Mouse (Mus musculus) midbrain, embryonic 13.5 days (tissue): Measurements from ENCODE around the gene Smad3. TPM values are rescaled to one million over a fixed set of nuclear protein-coding genes. Genes with fewer than 3 reads are reported as not detected.

Experiments
- ATAC-seq: fragments of 200-750 bp; cut with Nextera tagmentation; 2 replicates; pipeline ENCODE4 v1.8.0; 2017; ENCODE audit warnings: mild to moderate bottlenecking, moderate TSS enrichment, moderate library complexity
- H3K27ac ChIP-seq: fragments of 300-500 bp; sonication (generic); 2 replicates; pipeline ENCODE4 v1.5.1; 2015; ENCODE audit warnings: inconsistent platforms, mild to moderate bottlenecking, moderate library complexity
- H3K27me3 ChIP-seq: fragments of 300-500 bp; sonication (generic); 2 replicates; pipeline ENCODE4 v1.6.1; 2015; ENCODE audit warnings: mild to moderate bottlenecking, inconsistent platforms
- H3K36me3 ChIP-seq: fragments of 300-500 bp; sonication (generic); 2 replicates; pipeline ENCODE4 v1.6.1; 2015; ENCODE audit warnings: mild to moderate bottlenecking, inconsistent platforms
- H3K4me1 ChIP-seq: fragments of 300-500 bp; sonication (generic); replicated peaks from 2 replicates; pipeline ENCODE4 v1.6.1; 2015; ENCODE audit warnings: inconsistent platforms
- H3K4me2 ChIP-seq: fragments of 300-500 bp; sonication (generic); replicated peaks from 2 replicates; pipeline ENCODE4 v1.6.1; 2015; ENCODE audit warnings: moderate library complexity, mild to moderate bottlenecking, inconsistent platforms
- H3K4me3 ChIP-seq: fragments of 300-500 bp; sonication (generic); replicated peaks from 2 replicates; pipeline ENCODE4 v1.5.1; 2015; ENCODE audit warnings: mild to moderate bottlenecking, inconsistent platforms
- H3K9ac ChIP-seq: fragments of 300-500 bp; sonication (generic); replicated peaks from 2 replicates; pipeline ENCODE4 v1.6.1; 2015; ENCODE audit warnings: mild to moderate bottlenecking, inconsistent platforms
- H3K9me3 ChIP-seq: fragments of 300-500 bp; sonication (generic); 2 replicates; pipeline ENCODE4 v1.6.1; 2016; ENCODE audit warnings: mild to moderate bottlenecking, inconsistent platforms
- WGBS: fragments of 180-500 bp; shearing (Covaris S2); methylation state at CpG from one replicate; pipeline ENCODE4 v1.1.7; 2015; 5-methylcytosine and 5-hydroxymethylcytosine counted together
- polyA plus RNA-seq: library from polyadenylated mRNA; unstranded; fragments of >200 nt; fragmentation: Nextera tagmentation; extraction: Ambion mirVana; gene quantifications from 2 replicates; pipeline ENCODE4 v1.2.1, GENCODE M21; 2015

The Smad3 gene
- polyA plus RNA-seq, 1 experiment from 2014 or later = 11.6 TPM

GRCm38 (mm10) chr9:63726088-63727010, 31.4 kb downstream of the Smad3 start:
- H3K4me2 ChIP-seq = no peak overlapping the region
- H3K27ac ChIP-seq = no peak overlapping the region
- WGBS = 70% methylated on average over 13 of the region's 13 CpGs
- no peak for ATAC-seq
- 0 out of 2 replicates have a peak overlapping the region, but pooled peaks have one; percentile 7 for H3K9ac ChIP-seq
- peaks cover 8% of the 10 kb centered on the region for H3K4me1 ChIP-seq
- no peaks in the 10 kb centered on the region for H3K36me3 ChIP-seq
- H3K27me3 ChIP-seq = no peaks in the 10 kb centered on the region
- no peaks in the 10 kb centered on the region for H3K9me3 ChIP-seq
- H3K4me3 ChIP-seq = no peak overlapping the region

GRCm38 (mm10) chr9:63724750-63725149, 33.0 kb downstream of the Smad3 start:
- Histone ChIP-seq H3K4me1 (peaks cover 8% of the 10 kb centered on the region; the same call in 1 of the 2 replicates), H3K4me3 (no peak overlapping the region), H3K27me3 (no peaks in the 10 kb centered on the region), H3K4me2 (no peak overlapping the region), H3K36me3 (no peaks in the 10 kb centered on the region), H3K9ac (no peak overlapping the region), H3K27ac (no peak overlapping the region), H3K9me3 (no peaks in the 10 kb centered on the region)
- 88% methylated on average over 5 of the region's 5 CpGs for WGBS
- no peak for ATAC-seq

- no peaks in the 10 kb centered on the region for H3K36me3 ChIP-seq
- no peaks in the 10 kb centered on the region for H3K27me3 ChIP-seq
- ATAC-seq = no peak
- peaks cover 8% of the 10 kb centered on the region; the same call in 1 of the 2 replicates for H3K4me1 ChIP-seq
- H3K4me3 ChIP-seq = no peak overlapping the region
- H3K9ac ChIP-seq = no peak overlapping the region
- H3K27ac ChIP-seq = no peak overlapping the region
- no peak overlapping the region for H3K4me2 ChIP-seq
- 79% methylated on average over 9 of the region's 9 CpGs for WGBS
- no peaks in the 10 kb centered on the region for H3K9me3 ChIP-seq
These were observed 34.9 kb downstream of the Smad3 start for GRCm38 (mm10) chr9:63722918-63723317.

- H3K9me3 ChIP-seq = no peaks in the 10 kb centered on the region
- ATAC-seq = no peak
- peaks cover 8% of the 10 kb centered on the region; the same call in 1 of the 2 replicates for H3K4me1 ChIP-seq
- WGBS = 96% methylated on average over 7 of the region's 7 CpGs
- H3K9ac ChIP-seq = no peak overlapping the region
- no peaks in the 10 kb centered on the region for H3K27me3 ChIP-seq
- H3K4me2 ChIP-seq = no peak overlapping the region
- no peak overlapping the region for H3K4me3 ChIP-seq
- no peak overlapping the region for H3K27ac ChIP-seq
- no peaks in the 10 kb centered on the region for H3K36me3 ChIP-seq
These were observed 35.4 kb downstream of the Smad3 start for GRCm38 (mm10) chr9:63722350-63722749.

GRCm38 (mm10) chr9:63721573-63722275, 36.1 kb downstream of the Smad3 start:
- 88% methylated on average over 9 of the region's 9 CpGs for WGBS
- ATAC-seq = no peak
- no peaks in the 10 kb centered on the region for H3K27me3 ChIP-seq
- H3K36me3 ChIP-seq = no peaks in the 10 kb centered on the region
- no peak overlapping the region for H3K4me2 ChIP-seq
- H3K4me1 ChIP-seq = peaks cover 10% of the 10 kb centered on the region; the same call in 1 of the 2 replicates
- no peak overlapping the region for H3K27ac ChIP-seq
- no peaks in the 10 kb centered on the region for H3K9me3 ChIP-seq
- no peak overlapping the region for H3K4me3 ChIP-seq
- no peak overlapping the region for H3K9ac ChIP-seq

- Histone ChIP-seq H3K4me1 (peaks cover 9% of the 10 kb centered on the region; the same call in 1 of the 2 replicates), H3K4me3 (no peak overlapping the region), H3K9me3 (no peaks in the 10 kb centered on the region), H3K36me3 (no peaks in the 10 kb centered on the region), H3K27me3 (no peaks in the 10 kb centered on the region), H3K27ac (no peak overlapping the region), H3K9ac (no peak overlapping the region), H3K4me2 (no peak overlapping the region)
- WGBS = 81% methylated on average over 6 of the region's 6 CpGs
- no peak for ATAC-seq
These were observed 37.1 kb downstream of the Smad3 start for GRCm38 (mm10) chr9:63720715-63721114.

- no peak overlapping the region for H3K4me2 ChIP-seq
- WGBS = 91% methylated on average over 16 of the region's 16 CpGs
- H3K27ac ChIP-seq = no peak overlapping the region
- no peaks in the 10 kb centered on the region for H3K9me3 ChIP-seq
- H3K27me3 ChIP-seq = no peaks in the 10 kb centered on the region
- H3K4me3 ChIP-seq = no peak overlapping the region
- H3K9ac ChIP-seq = no peak overlapping the region
- peaks cover 9% of the 10 kb centered on the region; the same call in 1 of the 2 replicates for H3K4me1 ChIP-seq
- no peaks in the 10 kb centered on the region for H3K36me3 ChIP-seq
- no peak for ATAC-seq
These were observed 37.9 kb downstream of the Smad3 start for GRCm38 (mm10) chr9:63719770-63720440.

- Histone ChIP-seq H3K27me3 (no peaks in the 10 kb centered on the region), H3K27ac (no peak overlapping the region), H3K9me3 (no peaks in the 10 kb centered on the region), H3K4me1 (peaks cover 9% of the 10 kb centered on the region; the same call in 1 of the 2 replicates), H3K36me3 (no peaks in the 10 kb centered on the region), H3K4me3 (no peak overlapping the region), H3K9ac (no peak overlapping the region), H3K4me2 (no peak overlapping the region)
- no peak for ATAC-seq
- WGBS = 93% methylated on average over 9 of the region's 9 CpGs
These were observed 38.9 kb downstream of the Smad3 start for GRCm38 (mm10) chr9:63718735-63719358.

GRCm38 (mm10) chr9:63718170-63718569, 39.6 kb downstream of the Smad3 start:
- Histone ChIP-seq H3K9me3 (no peaks in the 10 kb centered on the region), H3K9ac (no peak overlapping the region), H3K27me3 (no peaks in the 10 kb centered on the region), H3K4me1 (peaks cover 13% of the 10 kb centered on the region), H3K36me3 (no peaks in the 10 kb centered on the region), H3K4me3 (no peak overlapping the region), H3K27ac (no peak overlapping the region), H3K4me2 (no peak overlapping the region)
- ATAC-seq = no peak
- 91% methylated on average over 4 of the region's 4 CpGs for WGBS

GRCm38 (mm10) chr9:63717474-63718005, 40.3 kb downstream of the Smad3 start:
- no peak overlapping the region for H3K9ac ChIP-seq
- no peaks in the 10 kb centered on the region for H3K9me3 ChIP-seq
- no peak overlapping the region for H3K4me3 ChIP-seq
- H3K27ac ChIP-seq = no peak overlapping the region
- peaks cover 19% of the 10 kb centered on the region for H3K4me1 ChIP-seq
- 87% methylated on average over 3 of the region's 3 CpGs for WGBS
- H3K27me3 ChIP-seq = no peaks in the 10 kb centered on the region
- H3K4me2 ChIP-seq = no peak overlapping the region
- no peak for ATAC-seq
- no peaks in the 10 kb centered on the region for H3K36me3 ChIP-seq
